Mouse (Mus musculus) cerebellum, adult 2 months (tissue): ENCODE results near the gene Ism1. TPM values are rescaled to one million over a fixed set of nuclear protein-coding genes. Genes with fewer than 3 reads are reported as not detected.

Experiments
- DNase-seq, 2 experiments: peaks; one replicate each; pipeline ENCODE4 v3.0.0; 2021
- H3K27ac ChIP-seq: fragments of 200-500 bp; 2 replicates; pipeline ENCODE4 v1.5.1; 2012; ENCODE audit warnings: low read length, control low read depth, inconsistent platforms; ENCODE audit not compliant: insufficient read depth
- H3K27me3 ChIP-seq: fragments of 200-500 bp; 2 replicates; pipeline ENCODE4 v1.6.1; 2012; ENCODE audit warnings: inconsistent platforms, mild to moderate bottlenecking, low read length, moderate library complexity; ENCODE audit not compliant: control insufficient read depth, insufficient read depth
- H3K4me1 ChIP-seq: fragments of 200-500 bp; 2 replicates; pipeline ENCODE4 v1.6.1; 2011; ENCODE audit warnings: low read length; ENCODE audit not compliant: control insufficient read depth, insufficient read depth
- H3K4me3 ChIP-seq: fragments of 200-500 bp; replicated peaks from 2 replicates; pipeline ENCODE3; 2011; ENCODE audit warnings: mild to moderate bottlenecking, low read depth, low read length, control low read depth; ENCODE audit not compliant: insufficient read depth
- CTCF ChIP-seq: fragments of 200-500 bp; IDR thresholded peaks from 2 replicates; pipeline ENCODE4 v1.5.1; 2011; ENCODE audit warnings: low read depth, mild to moderate bottlenecking, control low read depth, low read length, moderate library complexity, borderline replicate concordance; ENCODE audit not compliant: insufficient read depth
- POLR2A ChIP-seq: fragments of 200-500 bp; IDR thresholded peaks from 2 replicates; pipeline ENCODE4 v1.6.1; 2011; ENCODE audit warnings: low read length, control low read depth, borderline replicate concordance; ENCODE audit not compliant: insufficient read depth
- WGBS: fragments of 180-500 bp; shearing (Covaris S2); methylation state at CpG from one replicate; pipeline ENCODE4 v1.1.7; 2018; 5-methylcytosine and 5-hydroxymethylcytosine counted together
- polyA plus RNA-seq: library from polyadenylated mRNA; depleted of rRNA; stranded (reverse); fragments of >200 nt; gene quantifications from 2 replicates; pipeline ENCODE4 v1.2.3, GENCODE M21; 2012

Gene Ism1
- polyA plus RNA-seq, 1 experiment, result 2.0 TPM

- Histone ChIP-seq H3K4me3 (no peak overlapping the region), H3K4me1 (no peaks in the 10 kb centered on the region), H3K27me3 (no peaks in the 10 kb centered on the region), H3K27ac (no peak overlapping the region)
- 90% methylated on average over 3 of the region's 3 CpGs for WGBS
- no peak for DNase-seq
- TF ChIP-seq POLR2A, result no peak
- no peak for TF ChIP-seq CTCF
Observed at GRCm38 (mm10) chr2:139671838-139672237, 6.1 kb upstream of the Ism1 start.

- no peak for DNase-seq
- H3K4me3 ChIP-seq, result no peak overlapping the region
- H3K4me1 ChIP-seq, result no peaks in the 10 kb centered on the region
- TF ChIP-seq POLR2A (no peak), CTCF (no peak)
- H3K27ac ChIP-seq, result no peak overlapping the region
- WGBS, result 57% methylated on average over 2 of the region's 2 CpGs
- no peaks in the 10 kb centered on the region for H3K27me3 ChIP-seq
Observed at GRCm38 (mm10) chr2:139672371-139672770, 5.6 kb upstream of the Ism1 start.

GRCm38 (mm10) chr2:139677065-139677762 is 764 bp upstream of the Ism1 start:
- WGBS, result under 1% methylated on average over 52 of the region's 52 CpGs
- H3K4me3 ChIP-seq, result peak overlapping the region; percentile 72
- H3K4me1 ChIP-seq, result no peaks in the 10 kb centered on the region
- H3K27ac ChIP-seq, result peak overlapping the region; percentile 44; the same call in 1 of the 2 replicates
- TF ChIP-seq POLR2A, result peak; percentile 48; the same call in 1 of the 2 replicates
- TF ChIP-seq CTCF, result no peak
- no peaks in the 10 kb centered on the region for H3K27me3 ChIP-seq
- DNase-seq, result peak; percentile 77 to 82

- TF ChIP-seq POLR2A, result 0 out of 2 replicates have a peak, but pooled peaks have one; percentile 19
- TF ChIP-seq CTCF, result peak; percentile 18; the same call in 1 of the 2 replicates
- peak overlapping the region; percentile 72 for H3K4me3 ChIP-seq
- no peaks in the 10 kb centered on the region for H3K27me3 ChIP-seq
- WGBS, result under 1% methylated on average over 67 of the region's 84 CpGs
- H3K4me1 ChIP-seq, result no peaks in the 10 kb centered on the region
- peak; percentile 70 to 72 for DNase-seq
- peak overlapping the region; percentile 44; the same call in 1 of the 2 replicates for H3K27ac ChIP-seq
Observed at GRCm38 (mm10) chr2:139678275-139679140, 530 bp downstream of the Ism1 start.

- H3K4me1 ChIP-seq, result no peaks in the 10 kb centered on the region
- 81% methylated on average over 3 of the region's 3 CpGs for WGBS
- no peak overlapping the region for H3K4me3 ChIP-seq
- H3K27ac ChIP-seq, result no peak overlapping the region
- H3K27me3 ChIP-seq, result no peaks in the 10 kb centered on the region
- TF ChIP-seq CTCF (no peak), POLR2A (no peak)
- no peak for DNase-seq
Observed at GRCm38 (mm10) chr2:139682540-139682939, 4.6 kb downstream of the Ism1 start.

- Histone ChIP-seq H3K27ac (no peak overlapping the region), H3K27me3 (no peaks in the 10 kb centered on the region), H3K4me3 (no peak overlapping the region), H3K4me1 (no peaks in the 10 kb centered on the region)
- DNase-seq, result no peak
- 100% methylated on average over 1 of the region's 1 CpGs for WGBS
- TF ChIP-seq CTCF (no peak), POLR2A (no peak)
Observed at GRCm38 (mm10) chr2:139689442-139690003, 11.5 kb downstream of the Ism1 start.

GRCm38 (mm10) chr2:139693521-139693920 is 15.5 kb downstream of the Ism1 start:
- peaks cover 5% of the 10 kb centered on the region; the same call in 1 of the 2 replicates for H3K4me1 ChIP-seq
- WGBS, result 92% methylated on average over 3 of the region's 3 CpGs

GRCm38 (mm10) chr2:139694638-139695037 is 16.7 kb downstream of the Ism1 start:
- Histone ChIP-seq H3K4me1 (peaks cover 5% of the 10 kb centered on the region; the same call in 1 of the 2 replicates), H3K4me3 (no peak overlapping the region), H3K27ac (no peak overlapping the region), H3K27me3 (no peaks in the 10 kb centered on the region)
- no peak for DNase-seq
- TF ChIP-seq CTCF (no peak), POLR2A (no peak)
- WGBS, result 76% methylated on average over 5 of the region's 5 CpGs

More at GRCm38 (mm10) chr2:139693521-139693920, 15.5 kb downstream of the Ism1 start:
- no peaks in the 10 kb centered on the region for H3K27me3 ChIP-seq
- no peak for DNase-seq
- no peak overlapping the region for H3K27ac ChIP-seq
- no peak overlapping the region for H3K4me3 ChIP-seq
- TF ChIP-seq CTCF (no peak), POLR2A (no peak)
